Mouse (Mus musculus) skeletal muscle tissue, postnatal 0 days (tissue): ENCODE results near the gene Vmn2r30. TPM values are rescaled to one million over a fixed set of nuclear protein-coding genes. Genes with fewer than 3 reads are reported as not detected.

Source experiments
- microRNA-seq, 2 experiments: library from miRNA; unstranded; fragments of <30 nt; microRNA quantifications; one replicate each; pipeline ENCODE4; 2016
- polyA plus RNA-seq: library from polyadenylated mRNA; unstranded; fragments of >200 nt; fragmentation: Nextera tagmentation; extraction: Ambion mirVana; gene quantifications from 2 replicates; pipeline ENCODE4 v1.2.1, GENCODE M21; 2015

Vmn2r30 gene
- not detected in 2 replicates for polyA plus RNA-seq

DNA sequence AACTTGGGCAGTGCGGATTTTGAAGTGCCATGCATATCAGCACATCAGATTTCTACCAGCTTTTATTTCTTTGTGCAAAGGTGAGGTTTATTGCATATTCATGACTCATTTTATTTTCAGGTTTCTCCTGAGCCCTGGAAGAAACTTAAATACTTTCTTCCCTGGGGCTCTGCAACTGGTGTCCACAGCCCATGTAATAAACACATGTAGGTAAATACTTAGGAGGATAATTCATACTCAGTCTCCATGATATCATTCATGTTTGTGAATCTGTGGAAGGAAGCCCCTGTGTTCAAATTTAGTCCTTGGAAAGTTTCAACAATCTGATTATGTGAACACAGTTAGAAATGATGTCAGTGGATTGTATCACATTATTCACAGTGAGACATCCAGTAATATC is at the start of gene Vmn2r30:
Vmn2r30 (minus strand) TSS at position 101 of the 400 bp plus-strand sequence.

DNA sequence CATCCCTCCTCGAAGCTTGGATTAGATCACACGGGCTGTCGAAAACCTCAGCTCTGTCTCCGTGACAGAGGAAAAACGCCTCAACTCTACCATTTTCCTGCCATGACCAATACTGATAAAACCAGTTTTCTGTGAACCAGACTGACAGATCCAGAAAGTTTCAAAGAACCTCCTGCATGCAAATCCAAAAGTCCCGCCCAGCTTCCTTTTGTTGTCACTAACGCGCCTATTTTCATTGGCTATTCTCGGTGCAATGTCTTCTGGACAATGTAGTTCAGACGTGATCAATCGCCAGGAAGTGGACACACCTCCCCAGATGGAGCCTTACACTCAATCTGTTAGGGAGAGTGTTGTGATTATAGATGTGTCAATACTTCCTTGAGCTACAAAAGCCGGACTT is 37.0 kb upstream of the Vmn2r30 start, which contains the start of gene Gm45783:
Gm45783 (minus strand) TSS at position 143 of the 400 bp plus-strand sequence.

DNA sequence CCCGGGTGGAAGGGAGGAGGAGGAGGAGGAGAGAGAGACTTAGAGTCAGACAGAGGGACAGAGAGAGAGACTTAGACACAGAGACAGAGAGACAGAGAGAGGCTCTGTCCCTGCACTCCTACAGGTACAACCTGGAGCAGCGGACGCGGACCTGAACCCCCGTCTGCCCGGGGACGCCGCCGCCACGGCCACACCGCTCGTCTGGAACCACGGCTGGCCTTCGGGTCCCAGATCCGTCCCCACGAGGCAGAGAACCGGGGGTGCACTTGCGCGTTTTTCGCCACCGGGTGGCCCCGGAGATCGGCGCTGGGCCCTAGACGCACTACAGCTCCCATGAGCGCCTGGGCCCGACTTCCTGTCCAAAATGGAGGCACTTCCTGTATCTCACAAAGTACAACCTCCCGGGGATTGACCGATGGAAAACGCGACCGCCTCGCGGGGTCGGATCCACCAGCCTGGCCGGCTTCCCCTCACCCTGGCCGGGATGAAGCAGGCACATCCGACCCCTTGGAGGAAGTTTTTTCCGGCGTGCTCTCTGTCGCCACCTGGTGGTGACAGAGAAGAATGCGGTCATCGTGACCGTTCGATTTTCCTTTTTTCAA is 59.3 kb downstream of the Vmn2r30 start, which contains the start of gene Gm45844:
Gm45844 (minus strand) TSS at position 324 of the 602 bp plus-strand sequence.

Small RNAs within 50 kb of the gene (microRNA-seq; reads per million reads assigned to microRNA genes)
- 0.51 to 0.64 reads per million in 2 experiments for gene Mir5620

Other genes starting within 250 kb of the Vmn2r30 start
- gene Zfp954, start 216.1 kb downstream of the Vmn2r30 start, polyA plus RNA-seq, result 4.8 and 4.9 TPM in 2 replicates
- 0.23 TPM in 2 replicates for gene Zfp773, start 200.9 kb downstream of the Vmn2r30 start, polyA plus RNA-seq
- 0.51 and 0.76 TPM in 2 replicates for gene Zfp418, start 166.3 kb downstream of the Vmn2r30 start, polyA plus RNA-seq
- 1.9 and 2.0 TPM in 2 replicates for gene Zfp772, start 127.6 kb downstream of the Vmn2r30 start, polyA plus RNA-seq
- gene Vmn2r29, start 90.3 kb downstream of the Vmn2r30 start, polyA plus RNA-seq, result not detected in 2 replicates
- 0.84 and 1.7 TPM in 2 replicates for gene Gm45844, start 59.3 kb downstream of the Vmn2r30 start, polyA plus RNA-seq
- gene Clcn4, start 36.8 kb downstream of the Vmn2r30 start, polyA plus RNA-seq, result 22.3 and 23.8 TPM in 2 replicates
- gene Gm45783, start 37.0 kb upstream of the Vmn2r30 start, polyA plus RNA-seq, result not detected in 2 replicates
- gene Vmn2r31, start 62.1 kb upstream of the Vmn2r30 start, polyA plus RNA-seq, result not detected in 2 replicates
- gene Vmn2r32, start 142.4 kb upstream of the Vmn2r30 start, polyA plus RNA-seq, result not detected in 2 replicates
- gene Vmn2r33, start 229.2 kb upstream of the Vmn2r30 start, polyA plus RNA-seq, result not detected in 2 replicates